Mouse (Mus musculus) testis, adult 2 months (tissue): ENCODE measurements around the gene Neurl1b.

Source experiments
- CTCF ChIP-seq: fragments of 200-500 bp; IDR thresholded peaks from 2 replicates; pipeline ENCODE4 v1.5.1; 2012; ENCODE audit warnings: low read depth, mild to moderate bottlenecking, inconsistent platforms, low read length, moderate library complexity; ENCODE audit not compliant: control insufficient read depth, insufficient read depth, insufficient replicate concordance
- POLR2A ChIP-seq: fragments of 200-500 bp; IDR thresholded peaks from 2 replicates; pipeline ENCODE4 v1.6.1; 2012; ENCODE audit warnings: low read depth, mild to moderate bottlenecking, inconsistent platforms, low read length, moderate library complexity; ENCODE audit not compliant: control insufficient read depth

DNA sequence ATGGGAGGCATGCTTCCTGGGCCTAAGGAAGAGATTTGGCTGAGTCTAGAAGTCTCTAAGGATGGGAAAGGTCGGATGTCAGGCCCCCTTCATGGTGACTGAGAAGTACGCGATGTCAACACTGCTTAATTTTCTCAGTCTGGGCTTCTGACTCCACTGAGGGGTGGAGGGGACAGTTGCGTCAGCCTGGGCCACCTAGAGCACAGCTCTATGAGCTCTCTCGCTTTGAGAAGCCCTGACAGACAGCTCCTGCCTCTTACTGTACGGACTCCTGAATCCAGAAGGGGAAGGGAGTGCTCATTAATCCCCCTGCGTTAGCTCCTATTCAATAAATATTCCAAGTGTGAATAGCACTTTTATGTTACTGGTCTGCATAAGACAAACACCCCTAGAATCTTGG lies 43.4 kb downstream of the Neurl1b start:
- TF ChIP-seq CTCF (no peak), POLR2A (no peak)
